Mouse (Mus musculus) heart, postnatal 0 days (tissue): Measurements from ENCODE around the gene Pear1.

ENCODE experiments used
- CTCF ChIP-seq: IDR thresholded peaks from 2 replicates; pipeline ENCODE4 v1.5.1; 2016; ENCODE audit warnings: antibody characterized with exemption, control low read depth, low read depth
- EP300 ChIP-seq: IDR thresholded peaks from 2 replicates; pipeline ENCODE4 v1.6.1; 2016; ENCODE audit warnings: antibody characterized with exemption, low read depth

GRCm38 (mm10) chr3:87809322-87809962, 14.7 kb downstream of the Pear1 start:
- no peak for TF ChIP-seq CTCF
- TF ChIP-seq EP300 = no peak
